Mouse (Mus musculus): ENCODE data around the gene Rhox4c.
"Not testable (repeated sequence)": the region's sequence is repeated elsewhere in the genome, so short reads cannot be mapped to it uniquely, and the experiment has no call there.

The Rhox4c gene

DNA sequence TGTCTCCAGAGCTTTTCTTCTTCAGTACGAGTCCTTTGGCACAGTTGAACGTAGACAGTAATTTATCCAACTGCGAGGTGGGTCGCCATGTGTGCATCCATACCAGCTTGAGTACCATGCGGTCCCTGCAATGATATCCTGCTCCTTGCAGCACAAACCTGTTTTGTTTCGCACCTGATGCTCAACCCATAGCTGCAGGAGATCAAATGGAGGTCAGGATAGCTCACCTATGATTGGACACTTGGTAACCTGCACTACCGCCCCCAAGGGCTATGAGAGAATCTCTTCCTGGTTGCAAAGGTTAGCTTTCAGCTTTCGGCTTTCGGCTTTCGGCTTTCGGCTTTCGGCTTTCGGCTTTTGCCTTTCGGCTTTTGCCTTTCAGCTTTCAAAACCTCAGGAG, at the start of gene Rhox4c:
Gene Rhox4c (plus strand): TSS at position 301 of the 400 bp plus-strand sequence.
- not testable (repeated sequence) for DNase-seq

DNA sequence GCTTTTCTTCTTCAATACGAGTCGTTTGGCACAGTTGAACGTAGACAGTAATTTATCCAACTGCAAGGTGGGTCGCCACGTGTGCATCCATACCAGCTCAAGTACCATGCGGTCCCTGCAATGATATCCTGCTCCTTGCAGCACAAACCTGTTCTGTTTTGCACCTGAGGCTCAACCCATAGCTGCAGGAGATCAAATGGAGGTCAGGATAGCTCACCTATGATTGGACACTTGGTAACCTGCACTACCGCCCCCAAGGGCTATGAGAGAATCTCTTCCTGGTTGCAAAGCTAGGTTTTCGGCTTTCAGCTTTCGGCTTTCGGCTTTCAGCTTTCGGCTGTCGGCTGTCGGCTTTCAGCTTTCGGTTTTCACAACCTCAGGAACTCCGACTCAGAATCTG, 47.9 kb upstream of the Rhox4c start, which contains the start of gene Rhox4b:
Gene Rhox4b (plus strand): TSS at position 301 of the 400 bp plus-strand sequence.
- not testable (repeated sequence) for DNase-seq

DNA sequence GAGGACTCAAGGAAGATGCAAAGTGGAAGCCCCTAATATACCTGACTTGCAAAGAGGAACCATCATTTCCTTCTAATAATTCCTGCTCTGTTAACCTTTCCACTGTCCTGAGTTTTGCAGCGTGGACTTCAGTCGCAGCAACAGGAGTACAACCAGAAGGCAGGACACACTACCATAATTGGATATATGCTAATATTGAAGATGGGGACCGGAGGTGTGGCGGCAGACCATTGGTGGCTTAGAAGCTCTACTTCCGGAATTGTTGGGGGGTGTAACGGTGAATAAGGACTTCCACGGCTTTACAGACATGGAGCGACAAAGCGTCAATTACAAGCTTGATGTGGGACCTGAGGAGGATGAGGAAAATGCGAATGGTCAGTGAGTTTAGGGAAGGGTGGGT, 26.8 kb upstream of the Rhox4c start, which contains the start of gene Rhox2c:
Gene Rhox2c (plus strand): TSS at position 301 of the 400 bp plus-strand sequence.
- not testable (repeated sequence) for DNase-seq

DNA sequence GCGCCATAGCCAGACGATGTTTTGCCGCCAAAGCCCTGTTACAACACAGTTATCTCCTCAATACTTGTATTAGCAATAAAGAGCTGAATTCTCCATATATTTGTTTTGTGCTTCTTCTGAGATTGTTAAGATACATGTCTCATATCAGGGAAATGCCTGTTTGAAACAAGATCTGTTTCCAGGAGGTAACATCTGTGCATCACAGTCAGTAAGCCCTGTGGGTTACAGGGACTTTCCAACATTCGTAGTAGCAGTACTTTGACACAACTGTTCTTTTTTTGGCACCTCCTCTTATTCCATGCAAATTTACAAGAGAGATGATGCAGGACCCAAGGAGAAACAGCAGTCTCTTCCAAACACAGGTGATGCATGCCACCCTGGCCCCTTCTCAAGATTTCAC, 21.9 kb upstream of the Rhox4c start, which contains the start of gene Rhox3c:
Gene Rhox3c (plus strand): TSS at position 301 of the 400 bp plus-strand sequence.
- DNase-seq = not testable (repeated sequence)

DNA sequence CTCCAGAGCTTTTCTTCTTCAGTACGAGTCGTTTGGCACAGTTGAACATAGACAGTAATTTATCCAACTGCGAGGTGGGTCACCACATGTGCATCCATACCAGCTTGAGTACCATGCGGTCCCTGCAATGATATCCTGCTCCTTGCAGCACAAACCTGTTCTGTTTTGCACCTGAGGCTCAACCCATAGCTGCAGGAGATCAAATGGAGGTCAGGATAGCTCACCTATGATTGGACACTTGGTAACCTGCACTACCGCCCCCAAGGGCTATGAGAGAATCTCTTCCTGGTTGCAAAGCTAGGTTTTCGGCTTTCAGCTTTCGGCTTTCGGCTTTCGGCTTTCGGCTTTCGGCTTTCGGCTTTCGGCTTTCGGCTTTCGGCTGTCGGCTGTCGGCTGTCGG, 33.9 kb downstream of the Rhox4c start, which contains the start of gene Rhox4d:
Gene Rhox4d (plus strand): TSS at position 301 of the 400 bp plus-strand sequence.
- not testable (repeated sequence) for DNase-seq

DNA sequence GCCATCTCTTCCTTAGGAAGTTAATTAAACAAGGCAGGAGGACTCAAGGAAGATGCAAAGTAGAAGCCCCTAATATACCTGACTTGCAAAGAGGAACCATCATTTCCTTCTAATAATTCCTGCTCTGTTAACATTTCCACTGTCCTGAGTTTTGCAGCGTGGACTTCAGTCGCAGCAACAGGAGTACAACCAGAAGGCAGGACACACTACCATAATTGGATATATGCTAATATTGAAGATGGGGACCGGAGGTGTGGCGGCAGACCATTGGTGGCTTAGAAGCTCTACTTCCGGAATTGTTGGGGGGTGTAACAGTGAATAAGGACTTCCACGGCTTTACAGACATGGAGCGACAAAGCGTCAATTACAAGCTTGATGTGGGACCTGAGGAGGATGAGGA, 50.0 kb downstream of the Rhox4c start, which contains the start of gene Rhox2e:
Gene Rhox2e (plus strand): TSS at position 301 of the 400 bp plus-strand sequence.
- not testable (repeated sequence) for DNase-seq
